Mouse (Mus musculus) thymus, adult 2 months (tissue): Measurements from ENCODE around the gene 1810037I17Rik.

Experiments
- CTCF ChIP-seq: fragments of 200-500 bp; IDR thresholded peaks from 2 replicates; pipeline ENCODE4 v1.5.1; 2012; ENCODE audit warnings: mild to moderate bottlenecking, control low read depth, low read length, moderate library complexity, borderline replicate concordance; ENCODE audit not compliant: control insufficient read depth, poor library complexity, insufficient read depth; ENCODE audit errors: extremely low read depth
- POLR2A ChIP-seq: fragments of 200-500 bp; IDR thresholded peaks from 2 replicates; pipeline ENCODE4 v1.6.1; 2012; ENCODE audit warnings: mild to moderate bottlenecking, low read length, control low read depth, moderate library complexity; ENCODE audit not compliant: control insufficient read depth, poor library complexity, insufficient read depth; ENCODE audit errors: extremely low read depth

- no peak for TF ChIP-seq POLR2A
- no peak for TF ChIP-seq CTCF
Measured at GRCm38 (mm10) chr3:122932466-122932865, 8.5 kb downstream of the 1810037I17Rik start.
